Mouse (Mus musculus) duodenum, adult 2 months (tissue): ENCODE measurements around the gene Tmco1. TPM values are rescaled to one million over a fixed set of nuclear protein-coding genes. Genes with fewer than 3 reads are reported as not detected.

Experiments used
- polyA plus RNA-seq: library from polyadenylated mRNA; depleted of rRNA; stranded (reverse); fragments of >200 nt; gene quantifications from 2 replicates; pipeline ENCODE4 v1.2.3, GENCODE M21; 2012; ENCODE audit warnings: low replicate concordance; rRNA removed

The Tmco1 gene
- 23.9 and 25.9 TPM in 2 replicates for polyA plus RNA-seq

DNA sequence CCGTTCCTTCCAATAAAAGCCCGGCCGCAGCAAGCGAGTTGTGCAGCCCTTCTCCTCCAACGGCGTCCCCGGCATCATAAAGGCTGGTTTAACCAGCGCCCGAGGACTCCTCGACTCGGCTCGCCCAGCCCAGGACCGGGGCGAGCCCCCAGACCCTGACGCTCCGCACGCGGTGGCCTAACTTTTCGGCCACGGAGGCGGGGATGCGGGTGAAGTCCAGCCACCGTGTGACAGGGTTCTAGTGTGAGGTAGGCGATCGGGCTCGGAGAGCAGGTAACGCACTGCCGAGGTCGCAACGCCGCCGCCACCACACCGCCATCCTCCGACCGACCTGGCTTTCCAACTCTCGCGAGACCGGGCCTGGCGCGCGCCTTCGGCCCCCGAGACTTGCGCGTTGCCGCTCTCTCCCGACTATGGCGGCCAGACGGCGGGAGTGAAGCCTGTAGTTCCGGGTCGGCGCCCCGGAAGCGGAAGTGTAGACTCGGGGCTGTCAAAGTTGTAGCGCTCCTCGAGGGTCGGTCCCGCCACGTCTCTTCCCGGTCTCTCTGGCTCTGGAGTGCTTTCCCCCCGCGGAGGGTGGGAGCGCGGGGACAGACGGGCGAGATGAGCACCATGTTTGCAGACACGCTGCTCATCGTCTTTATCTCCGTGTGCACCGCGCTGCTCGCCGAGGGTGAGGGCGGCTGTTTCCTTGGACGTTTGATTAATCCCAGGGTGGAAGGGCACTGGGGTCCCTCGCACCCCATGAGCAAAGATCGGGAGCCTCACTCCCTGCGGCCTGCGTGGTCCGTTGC, at the start of gene Tmco1:
Gene Tmco1 (plus strand): TSS at position 118 of the 794 bp plus-strand sequence.

DNA sequence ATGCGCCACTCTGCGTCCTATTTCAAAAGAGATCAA, 23.0 kb upstream of the Tmco1 start, which contains the start of gene Uck2:
Gene Uck2 (minus strand): TSS at position 1 of the 36 bp plus-strand sequence.

GRCm38 (mm10) chr1:167349815-167350596, 41.8 kb downstream of the Tmco1 start, which contains the start of gene Aldh9a1:
Aldh9a1 (plus strand) TSS chr1:167349991.

Other genes starting within 250 kb of the Tmco1 start
- gene Uck2, start 23.1 kb upstream of the Tmco1 start, polyA plus RNA-seq: 21.0 and 29.0 TPM in 2 replicates
- 69.2 and 97.5 TPM in 2 replicates for gene Aldh9a1, start 41.6 kb downstream of the Tmco1 start, polyA plus RNA-seq
- 1,705 and 1,970 TPM in 2 replicates for gene Mgst3, start 85.5 kb downstream of the Tmco1 start, polyA plus RNA-seq
- not detected in 2 replicates for gene Lrrc52, start 158.4 kb downstream of the Tmco1 start, polyA plus RNA-seq